Mouse (Mus musculus) limb, embryonic 11.5 days (tissue): ENCODE results near the gene Spz1. TPM values are rescaled to one million over a fixed set of nuclear protein-coding genes. Genes with fewer than 3 reads are reported as not detected.

Experiments
- ATAC-seq: fragments of 200-750 bp; cut with Nextera tagmentation; 2 replicates; pipeline ENCODE4 v1.8.0; 2017; ENCODE audit warnings: low read depth; ENCODE audit not compliant: insufficient number of reproducible peaks, low FRiP score, low TSS enrichment
- DNase-seq: peaks from one replicate; pipeline ENCODE4 v3.0.0-alpha.2; 2015; ENCODE audit warnings: low spot score
- H3K27ac ChIP-seq: fragments of 300-500 bp; sonication (generic); replicated peaks from 2 replicates; pipeline ENCODE4 v1.5.1; 2014; ENCODE audit warnings: low read depth, mild to moderate bottlenecking, low read length
- H3K27me3 ChIP-seq: fragments of 300-500 bp; sonication (generic); 2 replicates; pipeline ENCODE4 v1.6.1; 2014; ENCODE audit warnings: mild to moderate bottlenecking, low read length, mixed read lengths; ENCODE audit not compliant: control insufficient read depth, insufficient read depth
- H3K36me3 ChIP-seq: fragments of 300-500 bp; sonication (generic); 2 replicates; pipeline ENCODE4 v1.6.1; 2014; ENCODE audit warnings: mild to moderate bottlenecking, low read length, moderate library complexity, mixed read lengths; ENCODE audit not compliant: control insufficient read depth, insufficient read depth
- H3K4me1 ChIP-seq: fragments of 300-500 bp; sonication (generic); 2 replicates; pipeline ENCODE4 v1.6.1; 2014; ENCODE audit warnings: low read length, mixed read lengths; ENCODE audit not compliant: control insufficient read depth, insufficient read depth
- H3K4me2 ChIP-seq: fragments of 300-500 bp; sonication (generic); 2 replicates; pipeline ENCODE4 v1.6.1; 2014; ENCODE audit warnings: low read depth, mild to moderate bottlenecking, moderate library complexity; ENCODE audit not compliant: severe bottlenecking
- H3K4me3 ChIP-seq: fragments of 300-500 bp; sonication (generic); 2 replicates; pipeline ENCODE4 v1.5.1; 2014; ENCODE audit warnings: low read depth, low read length
- H3K9ac ChIP-seq: fragments of 300-500 bp; sonication (generic); 2 replicates; pipeline ENCODE4 v1.6.1; 2014; ENCODE audit warnings: mild to moderate bottlenecking, low read length
- H3K9me3 ChIP-seq: fragments of 300-500 bp; sonication (generic); 2 replicates; pipeline ENCODE4 v1.6.1; 2016; ENCODE audit warnings: low read length; ENCODE audit not compliant: control insufficient read depth
- WGBS: fragments of 180-500 bp; shearing (Covaris S2); extraction: QIAGEN DNeasy Blood & Tissue Kit; methylation state at CpG from one replicate; pipeline ENCODE4 v1.1.7; 2014; 5-methylcytosine and 5-hydroxymethylcytosine counted together
- polyA plus RNA-seq: library from polyadenylated mRNA; unstranded; fragments of >200 nt; fragmentation: Nextera tagmentation; extraction: Ambion mirVana; gene quantifications from 2 replicates; pipeline ENCODE4 v1.2.1, GENCODE M21; 2014

The Spz1 gene
- not detected in 2 replicates for polyA plus RNA-seq

DNA sequence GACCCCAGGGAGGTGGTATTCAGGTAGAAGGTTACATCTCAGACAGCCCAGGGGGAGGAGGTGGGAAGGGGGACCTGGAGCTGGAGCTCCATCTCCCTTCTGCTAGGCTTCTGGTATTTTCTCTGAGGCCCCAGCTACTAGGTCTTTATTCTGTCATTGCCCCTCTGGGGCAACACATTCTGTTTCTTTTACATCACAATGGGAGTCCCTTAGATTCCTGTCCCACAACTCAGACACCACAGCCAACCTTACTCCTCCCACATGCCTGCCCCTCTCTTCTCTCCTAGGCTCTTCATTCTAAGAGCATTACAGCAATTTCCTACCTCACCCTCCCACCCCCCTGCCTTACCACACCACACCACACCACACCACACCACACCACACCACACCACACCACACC is at the start of gene Spz1:
Gene Spz1, minus strand, starts transcription at position 101 of the 400 bp plus-strand sequence.
- no peak for ATAC-seq
- DNase-seq = no peak
- H3K4me3 ChIP-seq = no peak within 1 kb of the TSS
- H3K9me3 ChIP-seq = no peaks in the 10 kb centered on the region
- no peak within 1 kb of the TSS for H3K27ac ChIP-seq
- H3K4me1 ChIP-seq = no peaks in the 10 kb centered on the region
- no peaks in the 10 kb centered on the region for H3K36me3 ChIP-seq
- no peak within 1 kb of the TSS for H3K9ac ChIP-seq
- H3K27me3 ChIP-seq = no peaks in the 10 kb centered on the region
- H3K4me2 ChIP-seq = no peak within 1 kb of the TSS

DNA sequence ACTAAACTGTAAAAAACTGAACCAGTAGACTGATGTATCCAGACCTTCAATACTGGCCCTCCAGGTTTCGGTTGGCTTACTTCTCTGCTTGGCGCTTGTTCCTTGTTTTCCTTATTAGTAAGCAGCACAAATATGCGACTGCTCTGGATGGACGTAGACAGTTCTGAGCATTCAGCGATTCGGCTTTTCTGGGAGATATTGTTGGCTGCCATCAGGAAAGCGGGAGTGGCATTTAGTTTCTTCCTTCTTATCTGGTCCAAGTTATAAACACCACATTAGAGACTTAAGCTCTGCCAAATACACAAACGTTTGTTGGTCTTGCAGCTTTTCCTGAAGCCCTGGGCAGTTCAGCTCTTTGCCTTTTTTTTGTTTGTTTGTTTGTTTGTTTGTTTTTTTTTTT is 40.5 kb upstream of the Spz1 start:
- Histone ChIP-seq H3K4me3 (no peak overlapping the region), H3K27me3 (no peaks in the 10 kb centered on the region), H3K9ac (no peak overlapping the region), H3K4me2 (no peak overlapping the region), H3K9me3 (no peaks in the 10 kb centered on the region), H3K4me1 (no peaks in the 10 kb centered on the region), H3K36me3 (no peaks in the 10 kb centered on the region), H3K27ac (no peak overlapping the region)
- no peak for DNase-seq
- 93% methylated on average over 8 of the region's 8 CpGs for WGBS
- no peak for ATAC-seq

DNA sequence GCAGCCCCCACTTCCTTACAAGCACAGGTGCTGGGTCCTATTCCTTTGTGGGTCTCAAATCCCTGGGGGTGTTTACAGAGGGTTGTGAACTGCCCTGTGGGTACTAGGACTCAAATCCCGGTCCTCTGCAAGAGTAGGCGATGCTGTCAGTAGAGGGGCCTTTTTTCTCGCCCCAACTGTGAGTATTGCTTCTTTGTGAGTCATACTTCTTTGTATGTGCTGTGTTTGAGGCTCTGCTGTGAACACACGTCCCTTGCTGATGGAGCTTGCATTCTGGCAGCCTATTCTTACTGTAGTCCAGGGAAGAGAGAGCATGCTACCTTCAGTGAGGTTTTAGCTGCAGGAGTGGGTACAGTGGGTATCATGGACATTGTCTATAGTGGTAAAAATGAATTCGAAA is 39.2 kb upstream of the Spz1 start:
- no peak for DNase-seq
- H3K4me3 ChIP-seq = no peak overlapping the region
- WGBS = 86% methylated on average over 5 of the region's 5 CpGs
- ATAC-seq = no peak
- no peaks in the 10 kb centered on the region for H3K9me3 ChIP-seq
- no peaks in the 10 kb centered on the region for H3K27me3 ChIP-seq
- no peaks in the 10 kb centered on the region for H3K4me1 ChIP-seq
- H3K4me2 ChIP-seq = no peak overlapping the region
- H3K27ac ChIP-seq = no peak overlapping the region
- no peak overlapping the region for H3K9ac ChIP-seq
- H3K36me3 ChIP-seq = no peaks in the 10 kb centered on the region

DNA sequence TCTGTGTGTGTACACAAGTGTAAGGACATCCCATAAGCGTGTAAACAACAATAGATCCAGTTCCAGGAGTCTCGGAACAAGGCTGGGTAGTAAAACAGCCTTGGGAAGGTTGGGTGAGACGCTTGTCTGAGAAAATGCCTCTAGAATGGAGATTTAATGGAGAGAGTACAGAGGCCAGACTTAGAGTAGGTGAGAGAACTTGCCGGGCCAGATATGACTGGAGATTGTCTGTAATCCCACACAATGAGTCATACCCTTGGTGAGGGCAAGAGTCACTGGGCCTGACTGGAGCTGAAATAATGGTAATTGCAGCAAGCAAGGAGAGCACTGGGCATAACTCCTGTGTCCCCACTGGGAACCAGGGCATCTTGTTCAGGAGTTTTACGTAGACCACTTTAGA is 37.1 kb upstream of the Spz1 start:
- WGBS = 87% methylated on average over 5 of the region's 5 CpGs
- no peaks in the 10 kb centered on the region for H3K36me3 ChIP-seq
- no peak overlapping the region for H3K27ac ChIP-seq
- H3K4me2 ChIP-seq = no peak overlapping the region
- no peaks in the 10 kb centered on the region for H3K4me1 ChIP-seq
- no peak overlapping the region for H3K9ac ChIP-seq
- no peaks in the 10 kb centered on the region for H3K9me3 ChIP-seq
- DNase-seq (no peak), ATAC-seq (no peak)
- H3K27me3 ChIP-seq = no peaks in the 10 kb centered on the region
- no peak overlapping the region for H3K4me3 ChIP-seq

DNA sequence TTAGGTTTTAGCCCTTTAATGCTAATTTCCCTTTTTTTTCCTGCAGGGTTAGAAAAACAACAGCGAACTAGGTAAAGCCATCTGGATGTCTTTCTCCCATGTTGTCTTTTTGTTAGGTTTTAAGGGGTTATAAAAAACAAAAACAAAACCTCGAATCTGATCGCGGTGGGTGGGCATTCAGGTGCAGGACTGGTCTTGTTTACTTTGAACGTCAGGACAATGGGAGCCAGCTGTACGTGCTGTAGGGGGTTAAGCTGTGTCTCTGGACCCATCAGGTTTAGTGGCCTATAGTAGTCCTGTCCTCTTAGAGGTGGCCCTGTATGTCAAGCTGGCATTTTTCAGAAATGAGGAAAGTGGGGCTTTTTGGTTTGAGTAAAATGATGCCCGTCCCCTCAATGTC is 35.9 kb upstream of the Spz1 start:
- H3K27ac ChIP-seq = no peak overlapping the region
- no peak for ATAC-seq
- WGBS = 5% methylated on average over 7 of the region's 7 CpGs

DNA sequence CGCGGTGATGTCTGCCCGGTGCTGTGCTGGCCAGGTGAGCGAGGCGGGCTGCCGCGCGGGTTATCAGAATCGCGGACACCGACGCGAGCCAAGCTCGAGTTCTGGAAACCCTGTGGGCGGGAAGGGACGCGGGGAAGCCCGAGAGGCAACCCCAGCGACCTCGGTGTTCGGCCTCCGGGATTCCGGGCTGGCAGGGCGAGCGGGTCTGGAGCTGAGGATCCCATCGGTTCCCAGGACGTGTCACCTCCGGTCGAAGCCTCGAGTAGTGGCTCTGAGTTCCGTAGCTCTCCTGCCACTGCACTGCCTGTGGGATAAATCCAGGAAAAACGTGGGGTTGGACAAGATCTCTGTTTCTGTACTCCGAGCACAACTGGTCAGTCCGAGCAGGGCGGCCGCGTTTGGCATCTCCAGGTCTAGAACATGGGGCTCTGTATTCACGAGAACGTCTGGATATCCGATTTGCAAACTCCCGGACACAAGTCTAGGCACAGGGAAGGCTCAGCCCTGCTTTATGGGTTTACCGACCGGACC is 35.3 kb upstream of the Spz1 start:
- Histone ChIP-seq H3K27ac (peak overlapping the region; percentile 32; the same call in 1 of the 2 replicates), H3K27me3 (no peaks in the 10 kb centered on the region), H3K4me2 (peak overlapping the region; percentile 71), H3K36me3 (no peaks in the 10 kb centered on the region), H3K4me3 (peak overlapping the region; percentile 57), H3K9ac (peak overlapping the region; percentile 66), H3K4me1 (no peaks in the 10 kb centered on the region), H3K9me3 (no peaks in the 10 kb centered on the region)
- peak; percentile 60 for ATAC-seq
- under 1% methylated on average over 43 of the region's 43 CpGs for WGBS
- DNase-seq = no peak

More for the DNA sequence above, 35.9 kb upstream of the Spz1 start:
- no peaks in the 10 kb centered on the region for H3K36me3 ChIP-seq
- H3K9ac ChIP-seq = no peak overlapping the region
- peak overlapping the region; percentile 57 for H3K4me3 ChIP-seq
- H3K4me1 ChIP-seq = no peaks in the 10 kb centered on the region
- H3K4me2 ChIP-seq = peak overlapping the region; percentile 71
- no peaks in the 10 kb centered on the region for H3K9me3 ChIP-seq
- no peaks in the 10 kb centered on the region for H3K27me3 ChIP-seq
- DNase-seq = peak; percentile 30

DNA sequence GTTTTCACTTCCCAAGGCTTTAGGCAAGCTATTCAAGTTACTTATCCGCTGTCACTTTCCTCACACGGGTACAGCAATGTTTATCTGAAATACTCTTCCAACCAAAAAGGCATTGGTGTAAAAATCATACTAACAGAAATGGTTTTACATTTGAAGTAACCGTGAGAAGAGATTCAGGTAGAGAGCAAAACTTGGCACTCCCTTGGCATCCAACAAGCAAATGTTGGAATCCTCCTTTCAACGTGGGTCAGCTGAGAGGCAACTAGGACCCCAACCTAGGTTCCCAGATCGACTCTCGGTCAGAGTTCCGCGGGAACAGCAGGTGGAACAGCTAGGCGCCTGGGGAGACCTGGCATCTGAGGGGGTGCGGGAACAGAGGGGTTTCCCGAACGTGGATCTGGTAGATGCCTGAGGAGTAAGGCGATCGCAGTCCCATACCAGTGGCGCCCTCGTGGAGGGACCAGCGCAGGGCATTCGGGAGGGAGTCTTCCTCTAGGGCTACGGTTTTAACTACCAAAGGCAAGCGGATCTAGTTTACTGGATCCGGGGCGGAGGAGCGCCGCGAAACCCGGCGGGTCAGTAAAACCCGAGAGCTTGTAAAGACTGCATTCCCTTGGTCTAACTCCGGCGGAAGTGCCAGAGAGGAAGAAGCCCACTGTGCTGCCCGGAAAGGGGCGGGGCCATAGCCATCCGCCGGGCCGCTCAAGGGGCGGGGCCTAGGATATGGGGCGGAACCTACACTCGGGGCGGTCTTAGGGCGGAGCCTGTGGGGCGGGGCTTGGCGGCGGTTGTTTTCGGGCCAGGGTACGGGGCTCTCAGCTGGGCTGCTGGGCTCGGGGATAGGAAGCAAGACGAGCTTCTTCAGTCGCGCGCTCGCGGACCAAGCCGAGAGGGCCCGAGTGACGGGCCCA is 34.6 kb upstream of the Spz1 start, which contains the start of gene Serinc5:
Gene Serinc5, plus strand, starts transcription at position 781 of the 911 bp plus-strand sequence.
- H3K27me3 ChIP-seq = no peaks in the 10 kb centered on the region
- 1% methylated on average over 55 of the region's 55 CpGs for WGBS
- H3K4me2 ChIP-seq = peak within 1 kb of the TSS; percentile 71
- peak within 1 kb of the TSS; percentile 57 for H3K4me3 ChIP-seq
- peak; percentile 97 for ATAC-seq
- peak within 1 kb of the TSS; percentile 69 for H3K9ac ChIP-seq
- peak within 1 kb of the TSS; percentile 63 for H3K27ac ChIP-seq
- no peaks in the 10 kb centered on the region for H3K36me3 ChIP-seq
- no peaks in the 10 kb centered on the region for H3K4me1 ChIP-seq
- DNase-seq = peak; percentile 99
- no peaks in the 10 kb centered on the region for H3K9me3 ChIP-seq

DNA sequence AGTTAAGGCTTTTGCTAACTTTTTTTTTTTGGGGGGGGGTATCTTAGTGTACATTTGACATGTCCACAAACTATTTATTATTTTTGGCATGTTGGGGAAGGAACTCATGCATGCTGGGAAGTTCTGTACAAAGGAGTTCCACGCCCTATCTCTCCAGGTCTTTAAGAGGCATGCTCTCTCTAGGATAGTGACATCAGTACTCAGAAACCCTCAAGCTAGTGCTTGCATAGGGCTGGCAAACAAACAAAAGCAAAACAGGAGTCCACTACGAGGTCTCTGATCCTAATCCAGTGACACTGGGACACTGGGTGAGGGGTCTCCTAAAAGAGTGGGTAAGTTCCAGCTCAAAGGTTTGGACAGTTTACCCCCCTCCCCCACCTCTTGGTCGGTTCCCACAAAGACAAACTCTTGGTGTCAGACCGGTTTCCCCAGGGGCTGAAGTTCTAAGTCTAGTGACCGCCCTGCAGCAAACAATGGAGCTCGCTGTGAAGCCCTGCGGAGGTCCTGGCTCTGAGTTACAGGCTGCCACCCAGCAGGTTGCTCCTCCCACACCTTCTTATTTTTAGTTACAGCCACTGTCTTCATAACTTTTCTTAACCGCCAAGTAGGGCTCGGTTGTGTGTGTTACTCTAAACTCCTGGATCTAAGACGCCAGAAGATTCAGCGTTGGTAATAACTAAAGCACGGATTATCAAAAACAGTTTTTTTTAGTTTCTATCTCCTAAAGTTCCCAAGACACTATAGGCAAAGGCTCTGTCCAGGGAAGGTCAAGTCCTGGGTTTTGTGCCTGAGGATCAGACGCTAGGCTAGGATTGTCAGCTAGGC is 33.7 kb upstream of the Spz1 start:
- Histone ChIP-seq H3K27ac (no peak overlapping the region), H3K27me3 (no peaks in the 10 kb centered on the region), H3K9me3 (no peaks in the 10 kb centered on the region), H3K4me3 (no peak overlapping the region; the same call in 1 of the 2 replicates), H3K4me1 (no peaks in the 10 kb centered on the region), H3K9ac (no peak overlapping the region), H3K4me2 (peak overlapping the region; percentile 71), H3K36me3 (no peaks in the 10 kb centered on the region)
- peak; percentile 39 for DNase-seq
- WGBS = 19% methylated on average over 13 of the region's 13 CpGs
- no peak for ATAC-seq
